Mouse (Mus musculus): ENCODE measurements around the gene Ptpn9. TPM values are rescaled to one million over a fixed set of nuclear protein-coding genes. Genes with fewer than 3 reads are reported as not detected.
"Not testable (repeated sequence)": the region's sequence is repeated elsewhere in the genome, so short reads cannot be mapped to it uniquely, and the experiment has no call there.

Gene Ptpn9
- 1 to 10 TPM; 3.3 to 4.7 TPM for total RNA-seq (2021)
- long read RNA-seq, experiment 1, full-length matches to known transcripts = 7 of 8 reads
- long read RNA-seq, experiment 1, partial matches to known transcripts = 1 of 8 reads
- long read RNA-seq, experiment 1, other reads (novel, unspliced or antisense) = 0 of 8 reads
- long read RNA-seq, experiment 2, full-length matches to known transcripts = 4 of 4 reads
- long read RNA-seq, experiment 2, partial matches to known transcripts = 0 of 4 reads
- long read RNA-seq, experiment 2, other reads (novel, unspliced or antisense) = 0 of 4 reads

- DNase-seq (ENCODE audit: low spot score) = peak; percentile 90
These were observed at the start of gene Ptpn9 for GRCm38 (mm10) chr9:56994286-56995197. Gene Ptpn9, plus strand, starts transcription at chr9:56994923.

- DNase-seq (ENCODE audit: low spot score) = not testable (repeated sequence)
These were observed 47.2 kb upstream of the Ptpn9 start for GRCm38 (mm10) chr9:56947481-56947880.

DNA sequence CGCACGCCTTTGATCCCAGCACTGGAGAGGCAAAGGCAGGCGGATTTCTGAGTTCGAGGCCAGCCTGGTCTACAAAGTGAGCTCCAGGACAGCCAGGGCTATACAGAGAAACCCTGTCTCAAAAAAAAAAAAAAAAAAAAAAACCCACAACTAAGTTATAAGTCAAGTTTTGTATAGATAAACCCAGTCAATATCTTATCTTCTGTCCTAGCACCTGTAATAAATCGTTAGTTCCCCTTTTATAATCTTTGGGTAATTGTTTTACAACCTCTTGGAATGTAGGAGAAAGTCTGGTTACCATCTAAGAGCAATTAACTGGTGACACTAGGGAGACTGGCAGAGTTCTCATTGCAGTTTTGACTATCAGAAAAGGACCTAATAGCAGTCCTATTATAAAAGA, 46.0 kb upstream of the Ptpn9 start:
- DNase-seq (ENCODE audit: low spot score) = not testable (repeated sequence)

GRCm38 (mm10) chr9:56949767-56950166, 45.0 kb upstream of the Ptpn9 start:
- DNase-seq (ENCODE audit: low spot score) = no peak

DNA sequence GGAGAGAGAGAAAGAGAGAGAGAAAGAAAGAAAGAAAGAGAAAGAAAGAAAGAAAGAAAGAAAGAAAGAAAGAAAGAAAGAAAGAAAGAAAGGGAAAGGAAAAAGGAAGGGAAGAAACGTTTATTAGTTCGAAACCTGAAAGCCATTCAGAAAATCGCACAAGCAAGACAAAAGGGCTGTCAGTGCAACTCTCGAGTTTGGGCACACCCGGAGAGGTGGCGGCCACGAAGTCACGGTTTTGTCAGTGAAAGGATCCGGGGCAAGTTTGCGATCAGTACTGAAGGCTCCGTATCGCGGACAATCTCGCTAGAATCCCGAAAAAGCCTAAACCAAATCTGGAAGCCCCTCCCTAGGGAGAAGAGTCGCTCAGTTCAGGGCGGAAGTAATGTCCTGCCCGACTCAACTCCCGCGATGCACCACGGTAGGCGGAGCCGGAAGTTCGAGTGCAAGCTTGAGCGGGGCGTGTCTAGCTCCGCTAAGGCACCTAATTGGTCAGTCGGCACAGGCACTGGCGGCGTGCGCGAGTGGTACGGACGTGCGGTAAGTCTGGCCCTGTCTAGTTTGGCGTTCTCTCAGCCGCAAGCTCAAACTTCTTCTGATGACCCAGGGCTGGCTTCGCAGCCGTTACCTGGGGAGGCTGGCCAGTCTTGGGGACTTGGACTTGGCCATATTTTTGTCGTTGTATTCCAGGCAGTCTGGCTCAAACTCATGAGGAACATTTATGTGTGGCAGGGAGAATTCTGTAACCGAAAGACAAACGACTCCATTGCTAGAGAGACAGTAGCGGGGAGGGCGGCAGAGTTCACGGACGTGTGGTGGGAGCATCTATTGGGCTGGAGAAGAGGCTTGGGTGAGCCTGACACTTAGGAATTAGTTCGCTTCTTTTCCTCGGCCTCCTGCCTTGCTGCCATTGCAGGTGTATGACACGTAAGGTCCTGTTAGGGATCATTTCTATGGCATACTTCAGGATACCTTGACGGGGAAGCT, 44.0 kb upstream of the Ptpn9 start, which contains the start of gene Snupn:
Gene Snupn, plus strand, starts transcription at position 465 of the 987 bp plus-strand sequence.
- peak; percentile 98 for DNase-seq (ENCODE audit: low spot score)

GRCm38 (mm10) chr9:56953562-56953961, 41.2 kb upstream of the Ptpn9 start:
- DNase-seq (ENCODE audit: low spot score) = no peak

DNA sequence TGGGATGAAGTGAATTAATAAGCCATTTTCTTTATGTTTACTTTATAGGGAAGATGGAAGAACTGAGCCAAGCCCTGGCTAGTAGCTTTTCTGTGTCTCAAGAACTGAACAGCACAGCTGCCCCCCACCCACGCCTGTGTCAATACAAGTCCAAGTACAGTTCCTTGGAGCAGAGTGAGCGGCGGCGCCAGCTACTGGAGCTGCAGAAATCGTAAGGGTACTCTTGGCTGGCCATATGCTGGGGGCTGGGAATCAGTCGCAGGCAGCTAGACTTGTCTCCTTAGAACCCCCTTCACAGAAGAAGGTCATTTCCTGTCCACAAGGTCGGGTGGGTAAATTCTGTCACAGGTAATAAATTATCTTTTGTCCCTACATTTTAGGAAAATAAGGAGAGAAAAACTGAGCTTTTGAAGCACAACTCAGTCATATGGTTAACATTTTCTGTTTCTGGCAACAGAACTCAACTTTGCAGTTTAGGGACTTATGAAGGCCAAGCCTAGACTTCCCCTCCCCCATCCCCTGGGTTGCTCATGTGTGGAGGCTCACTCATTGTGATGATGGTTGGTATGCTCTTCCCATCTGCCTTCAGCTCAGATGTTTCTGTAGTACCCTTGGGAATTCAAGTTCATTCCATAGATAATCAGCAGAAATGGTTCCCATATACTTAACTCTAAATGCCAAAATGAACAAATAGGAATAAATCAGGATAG, 37.6 kb upstream of the Ptpn9 start:
- no peak for DNase-seq (ENCODE audit: low spot score)

DNA sequence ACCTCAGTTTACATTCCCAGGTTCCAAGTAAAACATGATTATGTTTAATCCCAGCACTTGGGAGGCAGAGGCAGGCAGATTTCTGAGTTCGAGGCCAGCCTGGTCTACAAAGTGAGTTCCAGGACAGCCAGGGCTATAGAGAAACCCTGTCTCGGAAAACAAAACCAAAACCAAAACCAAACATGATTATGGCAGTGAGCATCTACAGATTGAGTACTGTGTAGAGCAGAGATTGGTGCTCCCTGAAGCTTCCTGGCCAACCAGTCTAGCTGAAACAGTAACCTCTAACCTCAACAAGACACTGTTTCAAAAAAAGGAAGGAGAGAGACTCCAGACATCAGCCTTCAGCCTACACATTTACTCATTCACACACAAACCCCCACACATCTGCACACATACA, 36.0 kb upstream of the Ptpn9 start:
- DNase-seq (ENCODE audit: low spot score) = no peak

DNA sequence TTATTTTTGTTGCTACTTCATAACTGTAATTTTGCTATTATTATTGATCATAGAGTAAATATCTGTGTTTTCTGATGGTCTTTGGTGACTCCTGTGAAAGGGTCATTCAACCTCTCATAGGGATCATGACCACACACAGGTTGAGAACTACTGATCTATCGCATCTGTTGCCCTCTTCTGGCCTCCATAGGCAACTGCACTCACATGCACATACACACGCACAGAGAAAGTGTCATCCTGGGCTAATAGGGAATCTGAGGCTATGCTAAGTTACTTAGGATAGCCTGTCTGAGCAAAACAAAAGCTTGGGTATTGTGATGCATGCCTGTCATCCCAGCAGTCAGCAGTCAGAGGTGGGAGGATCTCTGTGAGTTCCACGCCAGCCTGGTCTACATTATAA, 33.1 kb upstream of the Ptpn9 start:
- no peak for DNase-seq (ENCODE audit: low spot score)

DNA sequence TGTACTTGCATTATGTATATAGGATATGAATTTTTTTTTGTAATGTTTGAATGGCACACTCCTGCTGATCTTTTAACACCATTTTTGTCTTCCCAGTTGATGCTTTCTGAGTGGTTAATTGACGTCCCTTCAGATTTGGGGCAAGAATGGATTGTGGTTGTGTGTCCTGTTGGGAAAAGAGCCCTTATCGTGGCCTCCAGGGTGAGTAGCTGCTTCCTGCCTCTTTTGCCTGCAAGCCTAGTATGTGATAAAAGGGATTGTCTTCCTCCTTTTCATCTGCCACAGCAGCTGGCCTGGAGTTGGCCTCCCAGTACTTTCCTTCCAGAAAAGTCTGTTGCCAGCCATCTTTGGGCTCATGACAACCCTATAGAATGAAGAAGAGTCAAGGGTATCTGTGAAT, 24.6 kb upstream of the Ptpn9 start:
- DNase-seq (ENCODE audit: low spot score) = no peak

DNA sequence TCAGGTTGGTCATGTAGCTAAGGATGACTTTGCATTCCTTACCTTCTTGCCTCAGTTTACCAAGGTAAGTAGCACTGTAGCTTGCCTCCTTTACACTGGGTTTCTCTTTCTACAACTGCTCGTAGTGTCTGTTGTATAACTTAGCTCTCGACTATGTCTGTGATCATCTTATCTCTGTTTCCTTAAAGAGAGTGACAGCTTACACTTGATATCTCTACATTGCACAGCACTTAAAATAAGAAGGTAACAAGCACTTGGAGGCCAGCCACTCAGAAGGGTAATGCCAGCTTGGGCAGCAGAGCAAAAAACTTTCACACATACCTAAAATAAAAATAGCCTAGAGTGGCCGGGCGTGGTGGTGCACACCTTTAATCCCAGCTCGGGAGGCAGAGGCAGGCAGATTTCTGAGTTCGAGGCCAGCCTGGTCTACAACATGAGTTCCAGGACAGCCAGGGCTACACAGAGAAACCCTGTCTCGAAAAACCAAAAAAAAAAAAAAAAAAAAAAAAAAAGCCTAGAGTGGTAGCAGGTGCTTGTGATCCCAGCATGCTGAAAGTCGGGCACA, 20.7 kb upstream of the Ptpn9 start:
- no peak for DNase-seq (ENCODE audit: low spot score)

GRCm38 (mm10) chr9:56975199-56975598, 19.5 kb upstream of the Ptpn9 start:
- no peak for DNase-seq (ENCODE audit: low spot score)

- no peak for DNase-seq (ENCODE audit: low spot score)
These were observed 14.5 kb upstream of the Ptpn9 start for GRCm38 (mm10) chr9:56980186-56980585.

GRCm38 (mm10) chr9:56981502-56981901, 13.2 kb upstream of the Ptpn9 start:
- DNase-seq (ENCODE audit: low spot score) = no peak

DNA sequence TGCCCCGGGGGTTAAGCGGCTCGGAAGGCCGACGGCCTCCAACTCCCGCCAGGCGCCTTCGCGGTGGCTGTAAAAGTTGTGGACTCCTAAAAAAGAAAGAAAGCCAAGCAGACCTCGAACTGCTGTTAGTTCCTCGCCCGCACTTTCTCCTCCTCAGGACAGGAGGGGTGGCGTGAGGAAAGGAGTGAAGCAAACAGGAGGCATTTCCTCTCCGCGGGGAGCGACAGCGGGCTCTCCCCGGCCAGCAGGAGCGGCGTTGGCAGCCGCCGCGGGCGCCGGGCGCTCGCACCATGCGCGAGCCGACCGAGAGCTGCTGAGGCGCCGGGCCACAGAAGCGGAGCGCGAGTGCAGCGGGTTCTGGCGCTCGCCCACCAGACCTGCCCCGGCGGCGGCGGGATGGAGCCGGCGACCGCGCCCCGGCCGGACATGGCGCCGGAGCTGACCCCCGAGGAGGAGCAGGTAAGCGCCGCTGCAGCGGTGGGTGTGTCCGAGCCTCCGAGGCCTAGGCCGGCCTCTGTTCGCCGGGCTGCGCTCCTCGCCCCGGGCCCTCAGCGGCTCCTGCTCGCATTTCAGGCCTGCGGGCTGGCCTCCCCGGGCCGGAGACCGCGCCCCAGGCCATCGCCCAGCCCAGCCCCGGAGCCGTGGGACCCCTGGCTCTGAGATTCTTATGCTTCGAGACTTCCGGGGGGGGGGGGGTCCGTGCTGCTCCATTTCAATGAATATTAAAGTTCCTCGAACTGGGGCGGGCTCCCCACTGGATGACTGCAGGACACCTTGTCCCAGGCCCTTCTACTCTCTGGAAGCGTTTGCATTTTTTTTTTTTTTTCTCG, 690 bp downstream of the Ptpn9 start:
- DNase-seq (ENCODE audit: low spot score) = peak; percentile 33

DNA sequence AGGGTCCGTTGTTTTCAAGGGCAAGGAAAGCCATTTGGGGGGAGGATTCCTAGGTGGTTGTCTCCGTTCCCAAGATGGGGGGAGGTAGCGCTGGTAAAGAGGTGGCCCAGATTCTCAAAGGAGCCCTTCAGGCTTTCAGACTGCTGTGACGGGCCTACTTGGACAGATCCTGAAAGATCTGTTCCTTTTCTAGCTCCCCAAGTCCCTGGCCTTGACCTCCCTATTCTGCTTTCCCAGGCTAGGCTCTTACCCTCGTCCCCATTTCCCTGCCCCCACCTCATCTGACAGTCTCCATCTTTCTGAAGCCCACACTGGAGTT, 1.3 kb downstream of the Ptpn9 start:
- DNase-seq (ENCODE audit: low spot score) = peak; percentile 15

- DNase-seq (ENCODE audit: low spot score) = not testable (repeated sequence)
These were observed 2.5 kb downstream of the Ptpn9 start for GRCm38 (mm10) chr9:56997206-56997605.

GRCm38 (mm10) chr9:57003011-57003410, 8.3 kb downstream of the Ptpn9 start:
- no peak for DNase-seq (ENCODE audit: low spot score)

GRCm38 (mm10) chr9:57012393-57012792, 17.7 kb downstream of the Ptpn9 start:
- no peak for DNase-seq (ENCODE audit: low spot score)

GRCm38 (mm10) chr9:57012895-57013294, 18.2 kb downstream of the Ptpn9 start:
- DNase-seq (ENCODE audit: low spot score) = no peak

Measured in gastrocnemius, adult 18-20 months (tissue).